Mouse (Mus musculus) frontal cortex, adult 2 months (tissue): Measurements from ENCODE around the gene Lhx8. TPM values are rescaled to one million over a fixed set of nuclear protein-coding genes. Genes with fewer than 3 reads are reported as not detected.
A peak's percentile ranks its signal among the peaks of the same experiment; 100 is the strongest.

Experiments
- DNase-seq, 2 experiments: peaks; one replicate each; pipeline ENCODE4 v3.0.0; 2022; ENCODE audit warnings: low spot score in 1 of 2; ENCODE audit errors: extremely low spot score in 1 of 2
- polyA plus RNA-seq: library from polyadenylated mRNA; depleted of rRNA; stranded (reverse); fragments of >200 nt; gene quantifications from 2 replicates; pipeline ENCODE4 v1.2.3, GENCODE M21; 2012; rRNA removed

Gene Lhx8
- 0.13 and 0.18 TPM in 2 replicates for polyA plus RNA-seq

DNA sequence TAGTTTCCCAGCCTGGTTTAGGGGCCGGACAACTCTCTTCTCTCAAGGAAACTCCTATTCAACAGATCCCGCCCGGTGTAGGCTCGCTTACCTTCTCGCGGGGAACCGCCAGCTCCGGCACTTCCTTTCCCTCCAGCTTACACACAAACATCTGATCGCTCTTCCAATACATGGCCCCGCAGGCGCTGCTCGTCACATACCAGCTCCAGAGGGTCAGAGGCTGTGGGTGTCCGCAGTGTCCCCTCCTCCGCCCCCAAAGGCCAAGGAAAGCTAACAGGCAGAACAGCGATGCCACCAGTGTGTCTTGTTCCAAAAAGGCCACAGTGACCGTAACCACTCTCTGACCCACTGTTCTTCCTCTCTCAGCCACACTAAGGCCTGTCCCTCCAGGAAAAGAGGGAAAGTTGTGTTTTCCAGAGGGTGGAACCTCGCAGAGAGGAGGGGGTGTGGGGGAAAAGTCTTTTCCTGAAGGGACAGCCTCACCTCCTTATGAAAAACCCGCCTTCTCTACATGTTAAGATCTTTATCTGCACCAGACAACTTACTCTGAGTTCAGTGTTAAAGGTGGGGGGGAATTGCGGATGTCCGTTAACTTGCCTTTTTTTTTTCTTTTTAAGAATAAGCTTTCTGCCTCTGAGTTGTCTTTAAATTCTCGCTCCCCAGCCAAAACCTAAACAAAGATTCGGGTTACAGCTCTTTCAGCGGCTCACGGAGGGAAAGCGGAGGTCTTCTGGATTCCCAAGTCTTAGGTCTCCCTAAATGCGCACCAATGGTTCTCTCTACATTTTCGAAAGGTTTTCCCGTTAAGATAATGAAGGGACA is at the start of gene Lhx8:
Lhx8 (minus strand) TSS at position 479 of the 822 bp plus-strand sequence.
- DNase-seq: no peak

DNA sequence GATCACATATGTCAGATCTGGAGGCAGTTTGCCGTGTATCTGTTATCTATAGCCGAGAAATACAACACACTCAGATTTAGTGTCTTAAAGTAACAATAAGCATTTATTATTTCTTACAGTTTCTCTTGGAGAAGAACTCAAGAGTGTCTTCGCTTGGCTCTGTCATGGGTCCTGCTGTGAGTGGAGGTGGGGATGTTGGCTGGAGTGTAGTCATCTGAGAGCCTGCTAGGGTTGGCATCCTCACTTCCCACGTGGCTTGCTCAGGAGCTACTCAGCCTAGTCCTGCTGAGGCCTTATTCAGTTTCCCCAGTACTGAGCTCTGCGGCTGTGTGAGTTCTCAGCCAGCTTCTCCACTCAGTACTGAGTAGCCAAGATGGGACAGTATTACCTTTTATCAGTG is 43.1 kb upstream of the Lhx8 start:
- DNase-seq: peak in 1 of 2 experiments; percentile 1

DNA sequence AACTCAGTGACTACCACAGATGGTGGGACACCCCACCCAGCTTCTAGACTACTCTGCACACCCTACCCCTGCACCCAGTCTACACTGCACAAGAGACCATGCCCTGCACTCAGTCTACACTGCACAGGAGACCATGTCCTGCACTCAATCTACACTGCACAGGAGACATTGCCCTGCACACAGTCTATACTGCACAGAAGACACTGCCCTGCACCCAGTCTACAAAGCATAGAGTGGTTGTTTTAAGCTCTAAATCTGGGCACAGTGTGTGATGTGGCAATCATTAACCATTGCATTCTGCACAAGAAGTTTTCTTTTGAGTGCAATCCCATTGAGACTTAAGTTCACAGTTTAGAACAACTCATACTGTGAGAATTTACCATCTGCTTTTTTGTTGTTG is 42.2 kb upstream of the Lhx8 start:
- DNase-seq: no peak

DNA sequence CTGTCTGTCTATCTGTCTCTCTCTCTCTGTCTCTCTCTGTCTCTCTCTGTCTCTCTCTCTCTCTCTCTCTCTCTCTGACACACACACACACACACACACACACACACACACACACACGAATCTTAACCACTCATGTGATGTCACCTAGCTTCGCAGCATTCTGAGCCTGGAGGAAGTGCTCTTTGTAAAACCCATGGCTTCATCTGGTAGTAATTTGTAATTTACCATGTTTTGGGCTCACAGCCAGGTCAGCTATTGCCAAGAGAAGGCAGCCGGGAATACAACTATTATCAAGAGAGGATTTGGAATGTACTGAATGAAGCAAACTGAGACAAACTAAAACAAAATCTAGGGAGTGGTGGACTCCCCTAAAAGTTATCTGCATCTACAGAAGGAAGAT is 36.9 kb upstream of the Lhx8 start:
- DNase-seq: no peak

DNA sequence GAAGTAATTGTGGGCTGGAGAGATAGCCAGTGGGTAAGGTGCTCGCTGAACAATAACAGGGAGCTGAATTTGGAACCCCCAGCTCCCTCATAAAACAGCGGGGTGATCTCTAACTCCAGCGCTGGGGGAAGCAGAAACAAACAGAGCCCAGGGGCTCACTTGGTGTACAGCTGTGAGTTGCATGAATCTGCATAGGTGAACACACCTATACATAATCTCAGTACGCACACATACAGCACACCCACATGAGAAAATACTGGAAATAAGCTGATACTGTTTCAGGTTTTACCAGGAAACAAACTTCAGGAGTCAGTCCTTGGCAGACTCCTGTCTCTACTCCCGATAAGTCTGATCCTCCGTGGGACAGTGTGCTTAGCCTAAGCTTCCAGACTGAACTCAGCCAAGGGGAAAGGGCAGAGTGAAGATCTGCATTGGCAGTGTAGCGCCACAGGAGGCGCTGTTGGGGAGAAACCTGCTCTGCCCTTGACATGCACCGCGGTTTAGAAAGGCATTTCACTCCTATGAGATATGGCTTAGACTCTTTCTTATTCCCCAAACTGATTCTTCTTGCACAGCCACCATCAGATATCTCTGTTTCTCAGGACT is 34.2 kb upstream of the Lhx8 start:
- DNase-seq: no peak

DNA sequence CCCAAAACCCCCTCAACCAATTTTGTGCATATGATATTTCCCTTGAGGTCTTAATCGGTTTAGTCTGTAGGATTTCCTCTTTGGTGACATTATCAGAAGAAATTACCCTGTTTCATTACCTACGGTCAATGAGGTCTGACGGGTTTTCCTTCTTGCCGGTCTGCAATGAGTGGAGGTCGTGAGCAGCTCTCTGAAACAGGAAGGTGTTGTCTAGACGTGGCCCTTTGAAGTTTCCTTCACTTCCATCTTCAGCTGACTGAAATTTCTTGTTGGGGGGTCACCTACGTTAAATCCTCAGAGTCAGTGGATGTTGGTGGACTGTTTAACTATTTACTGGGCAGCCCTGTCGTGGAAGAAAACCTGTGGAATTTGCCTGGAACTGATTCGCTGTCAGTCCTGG is 33.0 kb upstream of the Lhx8 start:
- DNase-seq: no peak

DNA sequence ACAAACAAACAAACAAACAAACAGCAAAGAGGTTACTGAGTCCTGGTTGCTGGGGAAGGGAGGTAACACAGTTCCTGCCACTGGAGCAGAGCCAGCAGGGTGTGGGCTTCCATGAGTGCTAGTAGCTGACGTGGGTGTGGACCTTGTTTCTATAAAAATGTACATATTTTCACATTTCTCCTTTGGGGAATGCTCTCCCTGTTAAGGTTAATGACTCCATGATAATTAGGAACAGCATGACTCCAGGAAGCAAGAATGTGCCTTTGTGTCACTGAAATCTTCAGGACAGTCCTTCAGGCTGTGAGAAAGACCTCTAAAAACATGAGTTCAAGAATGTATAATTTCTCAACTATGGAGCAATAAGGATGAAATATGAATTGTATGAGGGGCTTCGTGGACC is 28.8 kb upstream of the Lhx8 start:
- no peak for DNase-seq

DNA sequence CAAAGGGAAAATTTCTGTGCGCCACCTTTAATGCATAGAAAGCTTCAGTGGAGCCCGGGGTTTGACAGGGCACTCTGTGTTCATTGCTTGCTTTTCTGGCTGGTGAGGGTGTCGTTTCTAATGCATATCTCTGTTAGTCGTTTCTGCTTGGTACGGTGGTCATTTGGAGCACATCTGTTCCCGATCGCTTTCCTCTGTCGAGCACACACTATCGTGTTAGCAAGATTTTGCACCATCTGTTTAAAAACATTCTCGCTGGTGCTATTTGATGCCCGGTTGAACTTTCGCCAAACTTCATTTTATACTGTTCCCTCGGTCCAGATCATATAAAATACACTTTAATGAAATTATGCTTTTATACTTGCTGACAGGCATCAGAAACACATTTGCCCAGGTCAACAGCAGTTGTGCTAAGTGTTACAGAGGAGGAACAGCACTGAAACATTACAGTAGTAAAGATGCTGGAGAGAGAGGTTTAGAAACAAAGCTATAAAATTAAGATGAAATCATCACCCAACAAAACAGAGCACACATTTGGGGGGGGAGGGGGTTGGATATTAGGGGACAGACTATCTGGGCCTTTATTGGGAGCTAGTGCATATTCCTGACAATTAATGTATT is 9.9 kb upstream of the Lhx8 start:
- DNase-seq: no peak

DNA sequence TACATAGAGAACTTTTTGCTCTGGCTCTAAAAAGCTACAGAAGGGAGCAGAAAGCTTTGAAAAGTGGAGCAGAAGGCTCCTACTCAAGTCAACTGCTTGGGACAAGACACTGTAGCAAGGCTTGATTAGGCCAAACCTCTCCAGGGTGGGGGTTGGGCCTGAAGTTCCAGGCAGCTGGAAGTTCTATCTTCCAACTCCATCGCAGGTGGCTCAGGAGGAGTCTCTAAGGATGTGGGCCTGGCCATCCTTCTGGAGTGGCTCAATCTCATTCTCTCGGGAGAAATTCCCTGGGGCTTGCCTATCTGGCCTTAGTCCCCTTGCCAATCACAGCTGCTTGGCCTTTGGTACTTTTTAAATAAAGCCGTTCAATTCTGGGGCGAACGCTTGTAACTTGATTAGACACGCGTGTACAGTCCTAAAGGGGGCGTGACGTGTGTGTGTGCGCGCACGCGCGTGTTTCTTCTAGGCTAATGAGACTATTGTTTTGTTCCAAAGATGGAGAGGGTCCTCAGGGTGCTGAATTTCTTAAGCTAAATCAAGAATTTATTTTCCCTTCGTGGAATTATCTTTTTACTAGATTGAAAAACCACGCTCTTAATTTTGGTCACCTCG is 9.3 kb upstream of the Lhx8 start:
- no peak for DNase-seq

DNA sequence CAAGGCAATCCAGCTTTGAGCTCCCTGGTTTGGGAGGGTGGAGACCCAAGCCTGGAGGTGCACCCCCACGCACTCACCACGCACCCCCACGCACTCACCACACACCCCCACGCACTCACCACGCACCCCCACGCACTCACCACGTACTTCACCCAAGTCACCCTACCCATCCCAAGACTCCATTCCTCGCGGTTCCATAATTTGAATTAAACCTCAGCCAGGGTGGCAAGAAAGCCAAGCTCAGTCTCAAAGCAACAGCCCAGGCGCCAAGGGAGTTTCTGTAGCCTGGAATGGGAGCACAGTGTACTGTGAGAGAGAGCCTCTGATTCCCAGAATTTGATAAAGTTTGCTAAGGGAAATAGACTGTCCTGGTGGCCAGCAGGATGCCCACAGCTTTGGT is 4.3 kb upstream of the Lhx8 start:
- no peak for DNase-seq

DNA sequence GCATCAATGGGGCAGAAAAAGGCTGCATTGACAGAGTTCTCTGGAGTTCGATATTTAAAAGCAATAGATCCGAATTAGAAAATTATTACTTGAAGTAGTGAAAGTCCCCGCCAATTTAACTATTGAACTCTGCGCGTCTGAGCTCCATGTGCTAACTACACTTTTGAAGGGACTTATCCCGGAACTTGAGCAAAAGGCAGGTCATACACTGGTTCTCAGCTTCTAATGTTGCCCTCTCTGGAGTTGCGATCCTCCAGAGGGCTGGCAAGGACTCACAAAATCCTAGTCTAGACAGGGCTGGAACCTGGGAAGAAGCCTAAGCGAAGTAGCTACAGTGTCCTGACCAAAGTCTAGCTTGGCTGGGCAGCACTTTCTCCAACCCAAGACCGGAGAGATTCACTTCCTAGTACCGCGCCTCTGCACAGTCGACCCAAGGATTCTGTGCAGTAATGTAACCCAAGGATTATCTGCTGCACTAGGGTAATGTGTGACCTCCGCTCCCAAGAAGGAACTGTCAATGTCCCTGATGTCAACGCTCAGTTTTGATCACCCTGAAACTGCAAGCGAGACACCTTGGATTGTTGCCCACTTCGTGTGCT is 3.0 kb upstream of the Lhx8 start:
- DNase-seq: no peak

DNA sequence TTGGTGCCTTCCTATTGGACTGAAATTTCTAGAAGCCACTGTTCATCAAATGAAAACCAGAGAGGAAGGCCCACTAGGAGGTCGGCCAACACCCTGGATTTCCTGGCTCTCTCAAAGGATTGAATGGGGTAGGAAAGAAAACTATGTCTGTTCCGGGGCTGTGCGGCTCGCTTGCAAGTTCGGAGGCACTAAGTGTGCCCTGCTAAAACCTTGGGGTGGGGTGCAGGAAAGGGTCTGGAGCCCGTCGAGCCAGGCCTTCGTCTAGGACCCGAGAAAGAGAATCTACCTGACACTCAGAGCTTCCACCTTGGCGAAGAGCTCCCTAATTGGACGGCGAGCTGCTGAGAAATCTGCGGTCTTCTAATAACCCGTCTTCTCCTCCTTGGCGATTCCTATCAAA is 2.5 kb upstream of the Lhx8 start:
- no peak for DNase-seq

DNA sequence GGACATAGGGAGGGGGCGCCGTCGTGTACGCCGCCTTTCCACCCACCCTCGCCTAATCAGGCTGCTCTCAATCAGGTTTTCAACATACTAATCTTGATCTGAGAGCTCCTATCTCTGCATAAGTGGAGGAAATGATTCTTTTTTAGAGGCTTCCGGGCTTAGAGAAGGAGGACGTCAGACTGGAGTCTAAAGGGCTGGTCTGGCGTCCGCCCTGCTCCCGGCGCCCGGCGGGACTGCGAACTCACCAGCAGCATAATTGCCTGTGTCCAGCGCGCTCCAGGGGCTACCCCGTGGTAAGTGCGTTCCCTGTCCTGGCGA is 1.7 kb upstream of the Lhx8 start:
- no peak for DNase-seq

DNA sequence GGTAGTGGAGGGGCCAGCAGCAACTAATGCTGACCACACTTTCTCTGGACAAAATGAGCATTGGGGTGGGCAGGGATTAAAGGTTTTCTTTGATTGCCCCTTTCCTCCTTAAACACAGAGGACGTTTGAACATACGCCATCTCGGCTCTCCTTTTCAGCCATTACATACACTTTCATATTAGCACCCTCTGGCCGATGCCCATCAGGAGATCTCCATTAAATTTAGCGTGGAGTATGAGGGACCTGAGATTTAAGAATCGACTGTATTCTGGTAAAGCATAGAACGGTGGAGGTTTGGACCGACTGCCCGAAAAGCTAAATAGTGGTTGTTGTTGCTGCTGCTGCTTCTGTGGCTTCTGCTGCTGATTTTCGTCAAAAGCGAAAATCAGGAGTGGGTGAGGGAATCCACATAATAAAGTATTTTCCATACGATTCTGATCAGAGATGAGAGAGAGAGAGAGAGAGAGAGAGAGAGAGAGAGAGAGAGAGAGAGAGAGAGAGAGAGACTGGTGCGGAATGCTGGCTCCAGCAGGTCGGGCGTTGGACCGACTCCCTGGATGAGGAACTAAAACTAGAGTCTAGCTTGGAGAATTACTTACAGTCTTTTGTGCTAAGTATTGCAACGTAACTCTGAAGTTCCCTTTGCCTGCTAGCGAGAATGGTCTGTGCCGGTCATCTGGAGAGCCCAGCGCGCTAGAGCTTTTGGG is 1.2 kb upstream of the Lhx8 start:
- DNase-seq: no peak

DNA sequence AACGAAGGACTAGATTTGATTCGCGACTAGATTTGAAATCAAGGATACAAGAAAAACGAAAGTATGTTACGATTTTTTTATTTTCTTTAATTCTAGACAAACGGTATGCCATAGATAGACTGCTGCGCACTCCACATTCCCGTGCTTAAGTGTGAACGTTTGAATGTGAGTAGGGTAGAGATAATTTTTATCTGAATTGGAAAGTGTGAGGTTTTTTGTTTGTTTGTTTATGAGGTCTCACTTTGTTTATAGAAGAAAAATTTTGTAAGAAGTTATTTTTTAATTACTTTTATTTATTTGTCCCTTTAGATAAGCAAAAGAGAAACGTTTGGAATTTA is 513 bp upstream of the Lhx8 start:
- DNase-seq: no peak

DNA sequence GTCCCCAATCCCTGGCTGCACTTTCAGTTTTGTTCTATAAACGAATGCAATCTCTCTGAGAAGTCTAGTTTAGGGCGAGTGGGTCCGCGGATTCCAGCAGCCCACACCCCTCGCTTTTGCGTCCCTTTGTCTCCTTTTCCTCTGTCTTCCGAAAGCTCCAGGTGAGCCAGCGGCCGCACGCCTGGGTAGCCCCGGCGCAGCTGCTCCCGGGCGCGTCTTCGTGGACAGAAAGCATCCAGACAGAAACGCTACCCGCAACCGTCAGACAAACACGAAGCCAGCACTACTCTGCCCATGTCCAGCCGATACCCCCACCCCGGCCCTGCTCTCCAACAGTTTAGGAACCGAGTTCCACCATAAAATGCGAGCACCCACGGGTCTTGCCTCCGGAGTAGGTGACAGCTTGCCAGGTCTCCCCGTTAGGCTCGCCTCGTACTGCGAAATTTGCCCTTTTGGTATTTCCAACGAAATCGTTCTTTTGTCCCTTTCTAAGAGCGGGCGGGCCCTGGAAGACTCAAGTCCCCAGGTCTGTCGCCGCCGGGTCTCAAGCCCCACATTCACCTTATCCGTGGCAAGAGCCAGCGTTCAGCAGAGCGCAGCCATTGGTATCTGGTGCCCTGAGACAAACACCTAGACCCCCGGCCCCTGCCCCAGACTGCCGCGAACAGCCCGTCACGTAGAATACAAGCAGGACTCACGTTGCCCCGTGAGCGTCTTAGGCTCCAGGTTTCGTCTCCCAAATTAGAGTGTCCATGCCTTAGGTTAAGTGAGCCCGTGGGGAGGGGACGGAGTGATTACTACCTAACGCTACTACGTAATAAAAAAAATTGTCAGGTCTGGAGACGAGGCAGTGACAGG is 907 bp downstream of the Lhx8 start:
- no peak for DNase-seq

DNA sequence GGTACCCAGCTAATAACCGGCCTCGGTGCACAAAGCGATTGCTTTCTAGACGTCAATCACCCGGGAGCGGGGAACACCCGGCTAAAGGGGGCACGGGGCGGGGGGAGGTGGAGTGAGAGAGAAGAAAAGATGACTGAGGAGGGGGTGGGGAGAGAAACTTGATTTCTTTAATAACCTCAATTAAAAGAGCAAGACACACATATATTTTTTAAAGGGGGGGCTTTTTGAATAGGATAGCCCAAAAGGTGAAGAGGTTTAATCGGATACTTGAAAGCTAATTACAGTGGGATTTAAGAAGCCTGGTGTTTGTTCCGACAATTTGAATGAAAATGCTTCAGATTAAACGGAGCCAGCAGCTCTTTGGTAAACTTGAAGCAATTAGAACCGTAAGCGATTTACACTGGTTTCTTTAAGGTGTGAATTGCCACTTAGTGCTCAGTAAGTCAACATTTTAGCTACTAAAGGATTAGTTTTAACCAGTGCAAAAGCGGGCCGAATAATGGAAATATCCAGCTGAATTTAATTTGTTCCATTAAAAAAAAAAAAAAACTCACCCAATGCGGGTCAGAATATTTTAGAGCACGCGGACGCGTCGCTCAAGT is 1.6 kb downstream of the Lhx8 start:
- DNase-seq: no peak

DNA sequence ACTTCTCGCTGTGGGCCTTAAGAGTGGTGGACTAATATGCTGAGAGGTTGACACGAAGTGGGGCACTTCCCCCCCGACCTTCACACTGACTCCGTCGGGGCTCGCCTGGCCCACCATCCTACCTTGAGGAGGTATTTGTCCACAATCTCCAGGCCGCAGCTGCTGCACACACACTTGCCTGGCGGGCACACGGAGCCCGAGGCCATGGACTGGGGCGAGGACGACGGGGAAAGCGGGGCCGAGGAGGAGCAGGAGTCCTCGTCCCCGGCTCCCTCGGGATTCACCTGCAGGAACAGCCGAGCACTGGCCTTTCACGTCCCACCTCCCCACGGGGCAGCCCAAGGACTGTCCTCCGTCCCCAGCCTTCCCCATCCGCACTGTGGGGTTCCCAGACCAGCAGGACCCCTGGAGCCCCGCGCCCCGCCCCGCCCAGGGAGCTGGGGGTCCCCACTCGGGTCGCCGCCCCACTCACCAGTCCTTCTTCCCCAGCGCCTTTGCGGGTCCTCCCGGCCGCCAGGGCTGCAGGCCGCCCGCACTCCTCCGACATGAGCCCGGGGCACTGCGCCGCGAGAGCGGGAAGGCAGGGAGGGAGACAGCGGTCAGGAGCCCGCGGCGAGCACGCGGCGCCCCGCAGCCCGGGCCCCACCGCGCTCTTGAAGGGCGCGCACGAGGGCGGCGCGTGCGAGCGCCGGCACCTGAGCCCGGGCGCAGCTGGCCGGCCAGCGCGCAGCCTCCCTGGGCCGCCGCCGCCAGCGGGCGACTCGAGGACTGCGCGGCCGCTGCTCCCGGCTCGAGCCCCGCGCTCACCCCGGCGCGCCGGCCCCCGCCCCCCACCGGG is 2.4 kb downstream of the Lhx8 start:
- DNase-seq: no peak
